Mouse (Mus musculus) embryonic facial prominence, embryonic 12.5 days (tissue): ENCODE measurements around the gene Hsd11b1. TPM values are rescaled to one million over a fixed set of nuclear protein-coding genes. Genes with fewer than 3 reads are reported as not detected.
"Not testable (repeated sequence)": the region's sequence is repeated elsewhere in the genome, so short reads cannot be mapped to it uniquely, and the experiment has no call there.

Experiments
- ATAC-seq: fragments of 200-750 bp; cut with Nextera tagmentation; 2 replicates; pipeline ENCODE4 v1.8.0; 2017; ENCODE audit not compliant: insufficient number of reproducible peaks, insufficient read depth, low FRiP score, low TSS enrichment
- H3K27ac ChIP-seq: fragments of 300-500 bp; sonication (generic); 2 replicates; pipeline ENCODE4 v1.5.1; 2016; ENCODE audit warnings: mild to moderate bottlenecking
- H3K27me3 ChIP-seq: fragments of 300-500 bp; sonication (generic); 2 replicates; pipeline ENCODE4 v1.6.1; 2016; ENCODE audit warnings: mild to moderate bottlenecking, moderate library complexity
- H3K36me3 ChIP-seq: fragments of 300-500 bp; sonication (generic); 2 replicates; pipeline ENCODE4 v1.6.1; 2016; ENCODE audit warnings: mild to moderate bottlenecking
- H3K4me1 ChIP-seq: fragments of 300-500 bp; sonication (generic); 2 replicates; pipeline ENCODE4 v1.6.1; 2016
- H3K4me2 ChIP-seq: fragments of 300-500 bp; sonication (generic); replicated peaks from 2 replicates; pipeline ENCODE4 v1.6.1; 2016; ENCODE audit warnings: mild to moderate bottlenecking, moderate library complexity
- H3K4me3 ChIP-seq: fragments of 300-500 bp; sonication (generic); 2 replicates; pipeline ENCODE4 v1.5.1; 2016; ENCODE audit warnings: mild to moderate bottlenecking
- H3K9ac ChIP-seq: fragments of 300-500 bp; sonication (generic); 2 replicates; pipeline ENCODE4 v1.6.1; 2016; ENCODE audit warnings: mild to moderate bottlenecking, moderate library complexity
- H3K9me3 ChIP-seq: fragments of 300-500 bp; sonication (generic); 2 replicates; pipeline ENCODE4 v1.6.1; 2016; ENCODE audit warnings: mild to moderate bottlenecking, moderate library complexity
- WGBS: fragments of 180-500 bp; shearing (Covaris S2); methylation state at CpG from one replicate; pipeline ENCODE4 v1.1.7; 2016; 5-methylcytosine and 5-hydroxymethylcytosine counted together
- polyA plus RNA-seq: library from polyadenylated mRNA; unstranded; fragments of >200 nt; fragmentation: Nextera tagmentation; extraction: Ambion mirVana; gene quantifications from 2 replicates; pipeline ENCODE4 v1.2.1, GENCODE M21; 2016

Gene Hsd11b1
- polyA plus RNA-seq, 1 experiment from 2014 or later = 0.60 TPM

DNA sequence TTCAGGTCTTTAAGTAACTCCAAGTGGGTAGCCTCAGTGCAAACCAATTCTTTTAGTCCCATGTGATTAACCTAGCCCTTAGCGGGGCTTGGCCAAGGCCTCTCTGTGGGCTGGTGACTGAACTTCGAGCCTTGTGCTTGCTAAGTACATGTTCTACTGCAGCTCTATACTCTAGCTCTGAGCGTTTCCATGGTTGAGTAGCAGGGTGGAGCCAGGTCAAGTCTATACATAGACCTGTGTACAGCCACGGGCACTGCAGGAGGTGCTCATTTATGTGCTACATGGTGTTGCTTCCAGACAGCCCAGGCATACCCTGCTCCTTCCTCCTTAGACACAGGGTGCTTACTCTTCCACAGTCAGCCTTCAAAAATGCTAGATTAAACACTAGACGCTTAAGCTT is 32.0 kb upstream of the Hsd11b1 start:
- no peak overlapping the region for H3K4me2 ChIP-seq
- H3K4me1 ChIP-seq = no peaks in the 10 kb centered on the region
- no peak for ATAC-seq
- H3K36me3 ChIP-seq = no peaks in the 10 kb centered on the region
- H3K9me3 ChIP-seq = no peaks in the 10 kb centered on the region
- H3K27ac ChIP-seq = no peak overlapping the region
- H3K9ac ChIP-seq = no peak overlapping the region
- H3K27me3 ChIP-seq = no peaks in the 10 kb centered on the region
- 83% methylated on average over 5 of the region's 5 CpGs for WGBS
- H3K4me3 ChIP-seq = no peak overlapping the region

DNA sequence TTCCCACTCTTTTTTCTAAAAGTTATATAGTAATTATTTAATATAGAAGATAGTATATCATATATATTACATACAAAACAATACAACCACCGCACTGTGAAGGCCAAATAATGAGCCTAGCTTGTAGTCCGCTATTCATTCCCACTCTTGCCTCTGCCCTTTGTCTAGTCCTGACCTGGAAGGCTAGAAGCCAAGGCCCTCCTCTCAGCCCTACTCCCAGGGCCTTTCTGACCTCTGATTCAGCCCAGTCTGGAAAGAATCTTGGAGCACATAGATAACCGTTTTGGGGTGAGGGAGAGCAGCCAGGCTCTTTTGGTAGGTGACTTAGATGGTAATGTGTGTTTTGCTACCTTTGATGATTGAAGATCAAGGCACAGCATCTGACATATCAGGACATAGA is 30.1 kb upstream of the Hsd11b1 start:
- 85% methylated on average over 3 of the region's 3 CpGs for WGBS
- no peak overlapping the region for H3K9ac ChIP-seq
- no peak overlapping the region for H3K4me2 ChIP-seq

DNA sequence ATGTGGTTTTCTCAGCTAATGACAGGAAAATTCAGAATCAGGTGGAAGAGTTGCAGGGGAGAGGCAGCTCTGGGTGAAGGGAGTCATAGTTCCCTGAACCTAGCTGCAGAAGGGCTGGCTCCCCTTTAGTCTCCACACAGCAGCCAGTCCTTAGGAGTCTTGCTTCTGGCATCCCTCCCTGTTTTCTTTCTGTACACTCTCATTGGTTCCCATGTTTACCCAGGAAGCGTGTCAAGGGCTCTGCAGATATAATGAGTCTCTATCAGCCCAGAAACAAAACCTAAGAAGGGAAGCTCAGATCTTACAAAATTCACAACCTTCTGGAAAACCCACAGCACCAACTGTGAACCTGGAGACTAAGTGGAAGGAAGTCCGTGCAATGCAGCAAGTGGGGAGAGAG is 29.2 kb upstream of the Hsd11b1 start:
- Histone ChIP-seq H3K27me3 (no peaks in the 10 kb centered on the region), H3K4me1 (no peaks in the 10 kb centered on the region), H3K4me3 (no peak overlapping the region), H3K36me3 (no peaks in the 10 kb centered on the region), H3K4me2 (no peak overlapping the region), H3K27ac (no peak overlapping the region), H3K9me3 (no peaks in the 10 kb centered on the region), H3K9ac (no peak overlapping the region)
- ATAC-seq = no peak
- 55% methylated on average over 2 of the region's 2 CpGs for WGBS

More for the DNA sequence above, 30.1 kb upstream of the Hsd11b1 start:
- ATAC-seq = no peak
- no peaks in the 10 kb centered on the region for H3K4me1 ChIP-seq
- no peak overlapping the region for H3K27ac ChIP-seq
- no peaks in the 10 kb centered on the region for H3K9me3 ChIP-seq
- no peaks in the 10 kb centered on the region for H3K36me3 ChIP-seq
- no peak overlapping the region for H3K4me3 ChIP-seq
- H3K27me3 ChIP-seq = no peaks in the 10 kb centered on the region

DNA sequence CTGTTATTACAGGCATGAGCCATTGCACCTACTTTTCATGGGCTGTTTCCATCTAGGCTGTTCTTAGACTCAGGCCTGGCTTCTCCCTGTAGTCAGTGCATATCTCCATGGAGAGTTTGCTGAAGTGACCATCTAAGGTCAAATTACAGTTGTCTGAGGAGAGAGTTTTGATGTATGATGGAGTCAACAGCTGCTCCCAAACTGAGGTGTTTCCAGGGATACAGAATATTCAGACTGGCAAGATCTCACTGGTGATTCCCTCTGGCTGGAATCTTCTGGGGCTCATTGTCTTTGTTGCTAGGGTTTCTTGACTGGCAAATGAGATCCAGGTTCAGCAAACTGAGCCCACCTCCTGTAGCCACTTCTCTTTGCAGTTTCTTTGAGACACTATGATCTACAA is 26.8 kb upstream of the Hsd11b1 start:
- H3K27me3 ChIP-seq = no peaks in the 10 kb centered on the region
- no peak overlapping the region for H3K9ac ChIP-seq
- ATAC-seq = no peak
- no peaks in the 10 kb centered on the region for H3K9me3 ChIP-seq
- H3K4me2 ChIP-seq = no peak overlapping the region
- no peaks in the 10 kb centered on the region for H3K36me3 ChIP-seq
- H3K27ac ChIP-seq = no peak overlapping the region
- no peak overlapping the region for H3K4me3 ChIP-seq
- no peaks in the 10 kb centered on the region for H3K4me1 ChIP-seq

DNA sequence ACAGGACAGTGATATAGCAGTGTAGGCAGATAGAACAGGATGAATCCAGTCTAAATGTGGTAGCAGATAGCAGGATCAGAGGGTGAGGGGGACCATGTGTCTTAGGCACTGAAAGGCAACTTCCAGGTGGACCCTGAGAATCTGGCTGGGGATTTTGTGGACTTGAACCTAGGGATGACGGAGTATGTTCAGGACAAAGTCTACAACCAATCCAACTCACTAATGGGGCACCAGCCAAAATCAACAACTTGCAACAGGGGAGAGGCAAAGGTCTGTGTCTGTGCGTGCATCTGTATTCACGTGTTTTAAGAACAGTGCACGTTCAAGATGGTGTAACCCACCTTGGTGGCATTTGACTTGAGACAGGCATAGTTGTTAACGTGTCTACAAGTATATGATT is 26.0 kb upstream of the Hsd11b1 start:
- Histone ChIP-seq H3K27me3 (no peaks in the 10 kb centered on the region), H3K9ac (no peak overlapping the region), H3K4me3 (no peak overlapping the region), H3K36me3 (no peaks in the 10 kb centered on the region), H3K4me1 (no peaks in the 10 kb centered on the region), H3K27ac (no peak overlapping the region), H3K4me2 (no peak overlapping the region), H3K9me3 (no peaks in the 10 kb centered on the region)
- 82% methylated on average over 5 of the region's 5 CpGs for WGBS
- ATAC-seq = no peak

DNA sequence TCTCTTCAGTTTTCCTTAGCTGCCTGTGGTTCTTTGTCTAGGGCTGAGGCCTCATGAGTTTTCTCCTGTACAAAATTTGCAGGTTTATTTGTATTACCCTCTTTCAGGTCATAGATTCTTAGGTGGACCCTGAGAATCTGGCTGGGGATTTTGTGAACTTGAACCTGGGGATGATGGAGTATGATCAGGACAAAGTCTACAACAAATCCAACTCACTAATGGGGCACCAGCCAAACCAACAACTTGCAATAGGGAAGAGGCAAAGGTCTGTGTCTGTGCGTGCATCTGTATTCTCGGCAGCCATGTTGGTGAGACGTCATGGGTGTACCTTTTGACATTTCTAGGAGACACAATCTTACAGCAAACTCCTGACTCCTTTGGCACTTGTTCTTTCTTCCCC is 25.2 kb upstream of the Hsd11b1 start:
- no peaks in the 10 kb centered on the region for H3K4me1 ChIP-seq
- H3K4me3 ChIP-seq = no peak overlapping the region
- H3K36me3 ChIP-seq = no peaks in the 10 kb centered on the region
- WGBS = 91% methylated on average over 3 of the region's 3 CpGs
- no peak overlapping the region for H3K4me2 ChIP-seq
- no peak overlapping the region for H3K27ac ChIP-seq
- no peaks in the 10 kb centered on the region for H3K27me3 ChIP-seq
- no peaks in the 10 kb centered on the region for H3K9me3 ChIP-seq
- H3K9ac ChIP-seq = no peak overlapping the region
- no peak for ATAC-seq

DNA sequence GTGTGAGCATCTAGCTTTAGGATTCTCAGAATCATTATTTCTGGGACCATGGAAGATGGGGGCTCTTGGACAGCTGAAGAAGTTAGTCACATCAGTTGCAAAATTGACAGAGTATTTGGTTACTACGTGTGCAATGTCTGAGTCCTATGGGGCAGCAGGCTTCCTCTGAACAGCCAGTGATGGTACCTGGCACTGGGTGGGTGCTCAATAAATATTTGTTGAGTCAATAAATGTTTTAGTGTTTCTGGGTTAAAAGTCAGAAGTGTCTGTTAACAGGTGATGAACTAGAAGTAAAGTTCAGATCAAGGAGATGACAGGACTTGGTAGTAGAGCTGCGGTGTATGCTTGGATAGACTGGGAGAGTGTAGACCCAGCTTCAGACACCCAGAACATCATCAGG is 23.7 kb upstream of the Hsd11b1 start:
- H3K4me3 ChIP-seq = no peak overlapping the region
- no peaks in the 10 kb centered on the region for H3K36me3 ChIP-seq
- no peaks in the 10 kb centered on the region for H3K9me3 ChIP-seq
- no peak overlapping the region for H3K9ac ChIP-seq
- H3K4me1 ChIP-seq = no peaks in the 10 kb centered on the region
- no peak overlapping the region for H3K27ac ChIP-seq
- H3K4me2 ChIP-seq = no peak overlapping the region
- H3K27me3 ChIP-seq = no peaks in the 10 kb centered on the region
- ATAC-seq = no peak
- 86% methylated on average over 2 of the region's 2 CpGs for WGBS

DNA sequence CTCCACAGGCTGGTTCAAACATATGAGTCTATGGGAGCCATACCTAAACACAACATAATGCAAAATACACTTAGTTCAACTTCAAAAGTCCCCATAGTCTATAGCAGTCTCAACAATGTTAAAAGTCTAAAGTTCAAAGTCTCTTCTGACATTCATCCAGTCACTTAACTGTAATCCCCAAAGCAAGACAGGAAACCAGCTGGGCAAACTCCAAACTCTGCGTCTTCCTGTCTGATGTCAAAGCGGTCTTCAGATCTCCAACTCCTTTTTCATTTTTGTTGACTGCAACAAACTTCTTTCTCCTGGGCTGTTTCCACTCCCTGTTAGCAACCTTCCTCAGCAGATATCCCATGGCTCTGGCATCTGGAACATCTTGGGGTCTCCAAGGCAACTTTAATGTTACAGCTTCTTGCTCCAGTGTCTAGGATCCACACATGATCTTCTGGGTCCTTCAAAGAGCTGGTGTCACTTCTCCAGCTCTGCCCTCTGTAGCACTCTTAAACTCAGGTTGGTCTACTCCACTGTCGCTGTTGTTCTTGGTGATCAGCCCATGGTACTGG is 22.0 kb upstream of the Hsd11b1 start:
- 88% methylated on average over 3 of the region's 3 CpGs for WGBS
- ATAC-seq = not testable (repeated sequence)

DNA sequence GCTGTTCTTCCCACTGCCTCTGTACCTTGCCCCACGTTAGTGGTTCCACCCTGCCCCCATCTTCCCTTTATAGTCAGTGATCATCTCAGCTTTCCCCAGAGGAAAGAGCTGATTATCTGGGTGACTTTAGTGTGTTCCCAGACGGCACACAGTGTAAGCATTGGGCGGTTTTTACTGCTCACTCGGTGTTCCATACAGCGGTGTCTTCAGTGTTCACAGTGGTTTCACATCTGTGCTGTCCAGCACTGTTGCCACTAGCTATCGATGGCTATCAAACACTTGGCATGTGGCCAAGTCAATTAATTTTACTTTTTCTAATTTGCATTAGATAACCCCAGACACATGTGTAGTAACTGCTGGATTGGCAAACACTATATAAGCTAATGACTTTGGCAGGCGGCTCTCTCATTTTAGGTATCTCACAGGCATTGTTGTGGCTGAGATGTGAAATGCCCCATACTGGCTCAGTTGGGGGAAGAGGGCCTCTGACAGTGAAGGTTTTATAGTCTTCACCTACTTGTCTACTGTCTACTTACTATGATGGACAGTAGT is 20.4 kb upstream of the Hsd11b1 start:
- H3K4me3 ChIP-seq = no peak overlapping the region
- no peaks in the 10 kb centered on the region for H3K4me1 ChIP-seq
- H3K4me2 ChIP-seq = no peak overlapping the region
- no peaks in the 10 kb centered on the region for H3K27me3 ChIP-seq
- H3K9me3 ChIP-seq = no peaks in the 10 kb centered on the region
- no peak overlapping the region for H3K27ac ChIP-seq
- no peak for ATAC-seq
- WGBS = 87% methylated on average over 7 of the region's 7 CpGs
- no peak overlapping the region for H3K9ac ChIP-seq
- H3K36me3 ChIP-seq = no peaks in the 10 kb centered on the region

More for the DNA sequence above, 22.0 kb upstream of the Hsd11b1 start:
- H3K9me3 ChIP-seq, H3K27me3 ChIP-seq, H3K36me3 ChIP-seq, H3K27ac ChIP-seq, H3K4me2 ChIP-seq, H3K9ac ChIP-seq, H3K4me1 ChIP-seq, H3K4me3 ChIP-seq: not testable (repeated sequence)

DNA sequence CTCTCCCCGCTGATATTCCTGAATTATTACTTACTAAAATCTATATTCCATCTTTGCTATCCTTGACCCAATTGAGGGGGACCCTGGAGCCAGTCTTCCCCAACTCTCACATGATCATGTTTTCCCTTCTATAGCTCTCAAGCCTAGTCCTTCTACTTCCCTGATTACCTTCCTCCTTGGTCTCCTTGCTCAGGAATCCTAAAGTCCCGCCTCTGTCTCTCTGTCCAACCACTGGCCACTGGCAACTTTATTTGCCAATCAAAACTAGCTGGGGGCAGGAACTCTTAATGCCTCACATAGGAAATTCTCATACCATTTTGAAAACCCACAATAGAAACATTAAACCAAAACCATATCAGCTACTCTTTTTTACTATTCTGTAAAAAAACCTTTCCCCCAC is 17.5 kb upstream of the Hsd11b1 start:
- Histone ChIP-seq H3K36me3 (no peaks in the 10 kb centered on the region), H3K27me3 (no peaks in the 10 kb centered on the region), H3K9ac (no peak overlapping the region), H3K27ac (no peak overlapping the region), H3K9me3 (no peaks in the 10 kb centered on the region), H3K4me1 (no peaks in the 10 kb centered on the region), H3K4me3 (no peak overlapping the region), H3K4me2 (no peak overlapping the region)
- WGBS = 85% methylated on average over 2 of the region's 2 CpGs
- no peak for ATAC-seq

DNA sequence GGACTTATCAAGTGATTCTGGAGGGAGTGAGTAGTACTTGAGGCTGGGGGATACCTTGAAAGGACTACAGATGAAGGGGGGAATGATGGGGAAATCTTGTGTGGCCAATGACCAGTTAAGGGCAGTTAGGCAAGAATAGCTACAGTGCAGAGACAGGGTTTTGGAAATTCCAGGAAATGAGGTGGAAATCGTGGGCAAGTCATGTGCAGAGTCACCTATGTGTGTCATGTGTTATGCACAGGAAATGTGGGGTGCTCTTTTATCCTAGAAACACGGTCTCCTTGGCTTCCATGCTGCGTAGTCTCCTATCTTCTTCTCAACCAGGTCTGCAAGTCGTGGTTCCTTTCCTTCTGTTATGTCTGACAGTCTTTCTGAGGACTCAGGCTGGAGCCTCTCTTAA is 15.6 kb upstream of the Hsd11b1 start:
- Histone ChIP-seq H3K4me3 (no peak overlapping the region), H3K4me1 (no peaks in the 10 kb centered on the region), H3K27me3 (no peaks in the 10 kb centered on the region), H3K9ac (no peak overlapping the region), H3K36me3 (no peaks in the 10 kb centered on the region), H3K4me2 (no peak overlapping the region), H3K27ac (no peak overlapping the region), H3K9me3 (no peaks in the 10 kb centered on the region)
- ATAC-seq = no peak
- WGBS = 77% methylated on average over 4 of the region's 4 CpGs

DNA sequence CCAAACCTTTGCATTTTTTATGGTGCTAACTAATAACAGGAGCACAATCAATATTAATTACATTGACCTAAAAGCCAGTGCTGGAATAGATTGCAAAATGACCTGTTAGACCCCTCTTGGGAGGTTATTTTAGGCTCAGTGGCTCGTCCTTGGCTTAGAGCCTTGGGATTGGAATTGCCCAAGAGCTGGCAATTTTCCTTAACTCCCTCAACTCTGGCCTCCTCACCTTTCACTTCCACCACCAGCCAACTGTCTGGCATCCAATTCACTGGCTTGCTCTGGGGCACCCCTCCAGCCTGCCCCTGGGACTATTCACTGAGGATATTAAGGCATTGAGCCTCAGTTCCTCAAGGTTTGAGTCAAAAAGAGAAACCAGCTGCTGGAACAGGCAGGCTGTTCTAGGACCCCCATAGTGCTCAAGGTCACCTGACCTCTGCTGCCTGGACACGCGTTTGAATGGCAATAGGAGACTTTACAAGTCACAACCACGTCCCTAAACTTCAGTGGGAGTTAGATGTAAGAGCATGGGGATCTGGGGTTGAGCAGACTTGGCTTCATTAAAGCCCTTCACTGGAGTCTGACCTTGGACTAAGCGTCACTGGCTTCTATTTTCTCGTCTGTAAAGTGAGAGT is 14.7 kb upstream of the Hsd11b1 start:
- no peak for ATAC-seq
- H3K4me2 ChIP-seq = no peak overlapping the region
- no peaks in the 10 kb centered on the region for H3K9me3 ChIP-seq
- peaks cover 1% of the 10 kb centered on the region for H3K4me1 ChIP-seq
- H3K9ac ChIP-seq = no peak overlapping the region
- no peak overlapping the region for H3K4me3 ChIP-seq
- no peaks in the 10 kb centered on the region for H3K27me3 ChIP-seq
- no peaks in the 10 kb centered on the region for H3K36me3 ChIP-seq
- 39% methylated on average over 6 of the region's 6 CpGs for WGBS
- no peak overlapping the region for H3K27ac ChIP-seq
